Mouse (Mus musculus) midbrain, embryonic 15.5 days (tissue): ENCODE data around the gene Galnt11. TPM values are rescaled to one million over a fixed set of nuclear protein-coding genes. Genes with fewer than 3 reads are reported as not detected.
"Not testable (repeated sequence)": the region's sequence is repeated elsewhere in the genome, so short reads cannot be mapped to it uniquely, and the experiment has no call there.

Experiments used
- ATAC-seq: fragments of 200-750 bp; cut with Nextera tagmentation; replicated peaks from 2 replicates; pipeline ENCODE4 v1.8.0; 2017; ENCODE audit warnings: moderate TSS enrichment
- H3K27ac ChIP-seq: fragments of 300-500 bp; sonication (generic); 2 replicates; pipeline ENCODE4 v1.5.1; 2015; ENCODE audit warnings: mild to moderate bottlenecking, inconsistent platforms
- H3K27me3 ChIP-seq: fragments of 300-500 bp; sonication (generic); replicated peaks from 2 replicates; pipeline ENCODE4 v1.6.1; 2015; ENCODE audit warnings: inconsistent platforms
- H3K36me3 ChIP-seq: fragments of 300-500 bp; sonication (generic); replicated peaks from 2 replicates; pipeline ENCODE4 v1.6.1; 2015; ENCODE audit warnings: inconsistent platforms
- H3K4me1 ChIP-seq: fragments of 300-500 bp; sonication (generic); 2 replicates; pipeline ENCODE4 v1.6.1; 2015; ENCODE audit warnings: inconsistent platforms
- H3K4me2 ChIP-seq: fragments of 300-500 bp; sonication (generic); 2 replicates; pipeline ENCODE4 v1.6.1; 2015; ENCODE audit warnings: inconsistent platforms, mild to moderate bottlenecking, moderate library complexity
- H3K4me3 ChIP-seq: fragments of 300-500 bp; sonication (generic); 2 replicates; pipeline ENCODE4 v1.5.1; 2015; ENCODE audit warnings: mild to moderate bottlenecking, inconsistent platforms
- H3K9ac ChIP-seq: fragments of 300-500 bp; sonication (generic); 2 replicates; pipeline ENCODE4 v1.6.1; 2015; ENCODE audit warnings: mild to moderate bottlenecking, inconsistent platforms
- H3K9me3 ChIP-seq: fragments of 300-500 bp; sonication (generic); 2 replicates; pipeline ENCODE4 v1.6.1; 2016; ENCODE audit warnings: inconsistent platforms
- WGBS: fragments of 180-500 bp; shearing (Covaris S2); methylation state at CpG from one replicate; pipeline ENCODE4 v1.1.7; 2015; ENCODE audit warnings: mixed read lengths; 5-methylcytosine and 5-hydroxymethylcytosine counted together
- polyA plus RNA-seq: library from polyadenylated mRNA; unstranded; fragments of >200 nt; fragmentation: Nextera tagmentation; extraction: Ambion mirVana; gene quantifications from 2 replicates; pipeline ENCODE4 v1.2.1, GENCODE M21; 2015

Galnt11 gene
- 50.4 and 51.9 TPM in 2 replicates for polyA plus RNA-seq

DNA sequence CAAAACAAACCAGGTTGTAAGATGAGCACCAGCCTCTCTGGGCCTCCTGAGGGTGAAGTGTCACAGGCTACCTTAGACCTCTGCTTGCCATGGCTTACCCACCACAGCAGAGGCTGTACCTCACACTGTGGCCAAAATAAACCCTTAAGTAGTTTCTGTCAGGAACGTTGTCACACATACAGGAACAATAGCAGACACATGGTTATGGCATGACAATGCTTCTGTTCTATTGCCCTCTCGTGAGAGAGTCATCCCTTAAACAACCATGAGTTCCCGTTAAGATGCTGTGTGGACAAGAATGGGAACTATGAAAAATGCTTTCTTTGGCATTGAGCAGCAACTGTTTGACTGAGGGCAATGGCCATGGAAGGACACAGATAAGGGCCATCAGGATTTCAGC, at the start of gene Galnt11:
Gene Galnt11, plus strand, starts transcription at position 301 of the 400 bp plus-strand sequence.
- WGBS: 91% methylated on average over 3 of the region's 3 CpGs
- Histone ChIP-seq H3K27ac (peak within 1 kb of the TSS; percentile 96), H3K4me1 (peaks cover 15% of the 10 kb centered on the region), H3K4me3 (peak within 1 kb of the TSS; percentile 88), H3K9me3 (no peaks in the 10 kb centered on the region), H3K27me3 (no peaks in the 10 kb centered on the region), H3K4me2 (peak within 1 kb of the TSS; percentile 67), H3K9ac (peak within 1 kb of the TSS; percentile 90), H3K36me3 (no peaks in the 10 kb centered on the region)
- ATAC-seq: no peak

DNA sequence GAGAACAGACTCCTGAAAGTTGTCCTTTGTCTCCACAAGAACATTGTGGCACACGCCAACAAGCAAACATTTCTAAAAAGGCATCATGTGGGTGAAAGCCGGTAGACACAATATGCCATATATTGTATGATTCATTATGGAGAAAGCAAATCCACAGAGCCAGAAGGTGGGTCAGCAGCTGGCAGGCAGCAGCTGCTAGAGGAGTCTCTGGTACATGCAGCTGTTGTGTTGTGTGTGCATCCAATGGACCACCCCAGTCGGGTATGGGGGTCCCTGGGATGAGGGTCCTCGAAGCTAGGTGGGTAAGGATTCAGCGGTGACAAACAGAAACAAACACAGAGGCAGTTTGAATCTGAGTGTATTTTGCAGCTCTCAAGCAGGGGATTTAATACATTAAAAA, 43.8 kb upstream of the Galnt11 start:
- not testable (repeated sequence) for ATAC-seq, H3K4me1 ChIP-seq
- WGBS: 93% methylated on average over 5 of the region's 5 CpGs

DNA sequence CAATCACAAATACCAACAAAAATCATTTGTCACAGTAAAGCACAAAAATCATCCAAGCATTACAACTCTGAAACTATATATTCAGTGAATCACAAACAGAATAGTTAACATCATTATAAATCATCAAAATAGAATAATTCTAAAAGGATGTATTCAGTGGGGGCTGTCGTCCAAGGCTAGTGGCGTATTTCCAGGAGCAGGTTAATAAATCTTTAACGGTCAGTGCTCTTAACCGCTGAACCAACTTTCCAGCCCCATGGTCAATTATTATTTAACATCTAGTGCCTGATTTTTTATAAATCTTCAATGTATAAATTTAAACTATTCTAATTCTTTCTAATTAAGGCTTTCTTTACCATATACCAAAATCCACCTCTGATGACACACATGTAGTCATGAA, 43.2 kb upstream of the Galnt11 start:
- not testable (repeated sequence) for H3K27me3 ChIP-seq, H3K4me2 ChIP-seq, H3K4me3 ChIP-seq, H3K4me1 ChIP-seq, H3K9me3 ChIP-seq, ATAC-seq, H3K27ac ChIP-seq, H3K9ac ChIP-seq, H3K36me3 ChIP-seq
- WGBS: 92% methylated on average over 4 of the region's 4 CpGs

More for the DNA sequence above, 43.8 kb upstream of the Galnt11 start:
- H3K36me3 ChIP-seq, H3K27ac ChIP-seq, H3K9me3 ChIP-seq, H3K4me2 ChIP-seq, H3K4me3 ChIP-seq, H3K9ac ChIP-seq, H3K27me3 ChIP-seq: not testable (repeated sequence)

DNA sequence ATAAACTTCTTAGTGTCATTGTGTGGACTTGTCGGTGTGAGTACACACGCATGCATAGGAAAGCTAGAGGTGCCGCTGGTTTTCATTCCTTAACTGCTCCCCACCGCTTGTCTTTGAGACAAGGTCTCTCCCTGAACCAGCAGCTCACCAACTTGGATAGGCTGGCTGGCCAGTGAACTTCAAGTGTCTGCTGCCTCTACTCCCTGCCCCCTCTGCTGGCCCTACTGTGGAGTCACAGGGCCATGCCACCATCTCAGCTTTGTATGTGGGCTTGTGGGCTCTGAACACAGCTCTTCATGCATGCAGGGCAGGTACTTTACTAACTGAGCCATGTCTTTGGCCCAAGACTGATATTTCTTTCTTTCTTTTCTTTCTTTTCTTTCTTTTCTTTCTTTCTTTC, 42.4 kb upstream of the Galnt11 start:
- H3K9me3 ChIP-seq: no peaks in the 10 kb centered on the region
- no peak overlapping the region for H3K4me3 ChIP-seq
- no peaks in the 10 kb centered on the region for H3K27me3 ChIP-seq
- no peaks in the 10 kb centered on the region for H3K4me1 ChIP-seq
- H3K9ac ChIP-seq: no peak overlapping the region
- no peak overlapping the region for H3K4me2 ChIP-seq
- H3K36me3 ChIP-seq: no peaks in the 10 kb centered on the region
- WGBS: 98% methylated on average over 4 of the region's 4 CpGs
- no peak overlapping the region for H3K27ac ChIP-seq
- ATAC-seq: no peak

DNA sequence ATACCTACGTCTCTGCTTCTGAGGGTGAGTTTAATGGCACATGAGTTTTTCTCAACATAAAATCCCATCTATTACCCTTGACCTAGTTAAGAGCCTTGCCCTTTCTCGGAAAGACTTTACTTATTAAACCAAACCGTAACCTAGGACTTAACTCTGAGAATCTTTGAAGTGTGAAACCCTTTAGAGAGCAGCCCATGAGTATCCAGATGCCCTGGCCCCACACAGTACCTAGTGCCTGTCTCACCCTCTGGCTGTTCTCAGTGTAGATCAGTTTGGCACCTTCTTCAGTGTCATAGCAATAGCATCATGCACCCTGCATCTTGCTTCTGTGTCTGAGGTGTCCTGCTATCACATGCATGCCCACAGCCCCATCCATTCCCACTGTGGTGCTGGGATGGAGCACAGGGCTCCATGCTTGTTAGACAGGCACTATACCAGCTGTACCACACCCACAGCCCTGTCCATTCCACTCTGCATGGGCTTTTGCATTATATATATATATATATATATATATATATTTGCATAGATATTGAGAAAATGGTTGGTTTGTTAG, 41.7 kb upstream of the Galnt11 start:
- Histone ChIP-seq H3K9ac (no peak overlapping the region), H3K36me3 (no peaks in the 10 kb centered on the region), H3K4me2 (no peak overlapping the region), H3K27me3 (no peaks in the 10 kb centered on the region), H3K4me3 (no peak overlapping the region), H3K4me1 (no peaks in the 10 kb centered on the region), H3K9me3 (no peaks in the 10 kb centered on the region), H3K27ac (no peak overlapping the region)
- no peak for ATAC-seq
- WGBS: 86% methylated on average over 3 of the region's 3 CpGs

DNA sequence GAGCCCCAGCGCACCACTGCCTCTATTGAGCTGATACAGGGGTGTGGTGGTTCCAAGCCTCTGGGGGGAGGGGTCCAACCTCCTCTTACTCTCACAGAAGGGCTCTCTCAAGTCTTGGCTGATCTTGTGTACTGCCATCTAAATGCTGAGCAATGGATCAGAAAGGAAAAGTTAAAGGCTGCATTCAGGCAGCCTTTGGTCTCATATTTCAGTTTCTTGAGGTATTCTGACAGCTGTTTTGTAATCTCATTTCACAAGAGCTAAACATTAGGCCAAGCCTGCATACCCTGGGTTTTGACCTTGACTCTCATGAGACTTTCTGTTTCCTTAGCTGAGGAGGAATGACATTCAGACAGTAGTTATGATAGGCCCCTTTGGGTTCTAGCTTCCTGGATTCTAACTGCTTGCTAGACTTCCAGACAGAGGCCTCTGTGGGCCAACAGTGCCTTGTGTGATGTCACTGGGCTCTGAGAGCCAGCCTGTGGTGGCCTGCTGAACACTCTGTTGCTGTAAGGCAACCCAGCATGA, 40.6 kb upstream of the Galnt11 start, which contains the start of gene Galntl5:
Gene Galntl5, plus strand, starts transcription at position 457 of the 528 bp plus-strand sequence.
- Histone ChIP-seq H3K4me2 (no peak within 1 kb of the TSS), H3K36me3 (no peaks in the 10 kb centered on the region), H3K9me3 (no peaks in the 10 kb centered on the region), H3K9ac (no peak within 1 kb of the TSS), H3K4me3 (no peak within 1 kb of the TSS), H3K27me3 (no peaks in the 10 kb centered on the region), H3K27ac (no peak within 1 kb of the TSS), H3K4me1 (no peaks in the 10 kb centered on the region)
- 81% methylated on average over 1 of the region's 1 CpGs for WGBS
- ATAC-seq: no peak

DNA sequence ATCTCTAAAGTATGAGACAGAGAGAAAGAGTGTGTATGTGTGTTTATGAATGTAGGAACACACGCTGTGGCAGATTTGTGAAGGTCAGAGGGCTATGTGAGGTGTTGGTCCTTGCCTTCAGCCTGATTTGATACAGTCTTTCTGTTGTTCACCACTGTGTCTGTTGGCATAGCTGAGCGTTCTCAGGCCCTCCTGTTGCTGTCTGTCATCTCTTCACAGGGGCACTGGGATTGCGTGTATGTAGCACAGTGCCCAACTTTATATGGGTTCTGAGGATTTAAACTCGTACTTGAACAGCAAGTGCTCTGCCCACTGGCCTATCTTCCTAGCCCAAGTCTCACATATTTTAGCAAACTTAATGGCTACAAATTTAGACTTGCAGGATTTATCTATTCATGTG, 38.1 kb upstream of the Galnt11 start:
- H3K4me2 ChIP-seq: no peak overlapping the region
- WGBS: 80% methylated on average over 4 of the region's 4 CpGs
- no peak overlapping the region for H3K27ac ChIP-seq
- no peaks in the 10 kb centered on the region for H3K4me1 ChIP-seq
- H3K9me3 ChIP-seq: no peaks in the 10 kb centered on the region
- H3K36me3 ChIP-seq: no peaks in the 10 kb centered on the region
- no peak for ATAC-seq
- no peak overlapping the region for H3K9ac ChIP-seq
- H3K27me3 ChIP-seq: no peaks in the 10 kb centered on the region
- H3K4me3 ChIP-seq: no peak overlapping the region

DNA sequence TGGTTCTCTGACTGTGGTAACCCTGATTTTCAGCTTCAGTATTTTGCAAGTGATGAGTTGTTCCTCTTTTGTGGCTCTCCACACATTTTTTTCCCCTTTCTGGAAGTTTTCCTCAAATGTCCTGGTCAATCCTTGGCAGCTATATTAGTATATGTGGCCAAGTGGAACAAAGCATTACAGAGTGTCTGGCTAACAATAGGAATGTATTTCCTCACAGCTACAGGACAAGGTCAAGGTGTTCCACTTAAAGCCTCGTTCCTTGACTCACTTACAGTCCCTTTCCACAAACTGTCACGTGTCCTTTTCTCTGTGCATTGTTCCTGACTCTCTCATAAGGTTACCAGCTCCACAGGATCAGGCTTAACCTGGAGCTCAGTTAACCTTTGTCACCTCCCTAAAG, 37.1 kb upstream of the Galnt11 start:
- H3K4me3 ChIP-seq: no peak overlapping the region
- ATAC-seq: no peak
- H3K27ac ChIP-seq: no peak overlapping the region
- no peak overlapping the region for H3K4me2 ChIP-seq
- no peaks in the 10 kb centered on the region for H3K9me3 ChIP-seq
- 62% methylated on average over 2 of the region's 2 CpGs for WGBS
- H3K4me1 ChIP-seq: no peaks in the 10 kb centered on the region
- H3K9ac ChIP-seq: no peak overlapping the region
- H3K36me3 ChIP-seq: no peaks in the 10 kb centered on the region
- no peaks in the 10 kb centered on the region for H3K27me3 ChIP-seq

DNA sequence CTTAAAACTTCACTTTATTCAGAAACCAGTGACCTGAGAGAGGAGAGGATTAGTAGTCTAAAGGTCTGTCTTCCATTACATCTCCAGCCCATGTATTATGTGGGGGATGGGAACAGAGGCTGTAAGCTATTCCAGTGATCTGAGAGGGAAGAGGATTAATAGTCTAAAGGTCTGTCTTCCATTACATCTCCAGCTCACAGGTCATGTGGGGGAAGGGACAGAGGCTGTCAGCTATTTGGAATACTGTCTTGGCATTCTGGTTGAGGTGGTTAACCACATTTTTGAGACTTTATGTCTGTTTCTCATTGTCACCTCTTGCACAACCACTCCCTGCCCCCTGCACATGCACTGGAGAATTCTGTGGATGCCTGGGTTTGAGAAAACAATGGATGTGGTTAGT, 34.0 kb upstream of the Galnt11 start:
- ATAC-seq: no peak
- Histone ChIP-seq H3K9me3 (no peaks in the 10 kb centered on the region), H3K27ac (no peak overlapping the region), H3K36me3 (no peaks in the 10 kb centered on the region), H3K4me2 (no peak overlapping the region), H3K4me3 (no peak overlapping the region), H3K27me3 (no peaks in the 10 kb centered on the region), H3K9ac (no peak overlapping the region), H3K4me1 (no peaks in the 10 kb centered on the region)

DNA sequence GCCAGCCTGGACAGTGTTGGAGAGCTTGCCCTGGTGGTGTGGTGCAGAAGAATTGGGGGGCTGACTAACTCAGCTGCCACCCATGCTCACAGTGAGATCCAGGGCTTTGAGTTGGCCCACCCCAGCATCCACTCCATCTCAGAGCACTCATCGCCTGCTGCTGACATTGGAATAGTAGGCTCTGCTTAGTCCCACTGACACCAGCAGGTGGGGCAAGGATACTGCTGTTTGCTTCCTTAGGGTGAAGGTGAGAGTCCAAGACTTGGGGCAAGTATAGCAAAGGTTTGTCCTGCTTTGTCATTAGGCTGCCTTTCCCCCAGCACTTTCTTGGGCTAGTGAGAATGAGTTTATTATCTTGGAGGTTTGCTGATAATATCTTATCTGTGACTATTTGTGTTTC, 32.9 kb upstream of the Galnt11 start:
- no peak for ATAC-seq
- Histone ChIP-seq H3K36me3 (no peaks in the 10 kb centered on the region), H3K27ac (no peak overlapping the region), H3K27me3 (no peaks in the 10 kb centered on the region), H3K4me3 (no peak overlapping the region), H3K4me1 (no peaks in the 10 kb centered on the region), H3K4me2 (no peak overlapping the region), H3K9me3 (no peaks in the 10 kb centered on the region), H3K9ac (no peak overlapping the region)
- WGBS: 44% methylated on average over 1 of the region's 1 CpGs

DNA sequence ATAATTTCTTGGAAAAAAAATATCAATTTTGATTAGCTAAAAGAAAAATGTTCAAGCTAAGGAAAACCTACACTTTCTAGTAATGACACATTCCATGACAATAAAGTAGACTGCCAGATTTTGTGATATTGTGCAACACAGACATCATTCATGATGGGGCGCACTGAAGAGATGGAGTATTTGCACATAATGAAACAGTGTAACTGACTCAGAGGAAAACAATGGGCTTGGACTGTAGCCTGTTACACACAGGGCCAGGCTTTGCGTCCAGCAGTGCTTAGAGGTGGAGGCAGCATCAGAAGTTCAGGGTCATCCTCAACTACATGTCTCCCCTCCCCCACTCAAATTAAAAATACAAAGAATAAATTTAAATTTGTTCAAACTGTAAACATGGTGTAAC, 31.2 kb upstream of the Galnt11 start:
- no peaks in the 10 kb centered on the region for H3K36me3 ChIP-seq
- no peak for ATAC-seq
- H3K4me3 ChIP-seq: no peak overlapping the region
- no peak overlapping the region for H3K27ac ChIP-seq
- H3K27me3 ChIP-seq: no peaks in the 10 kb centered on the region
- H3K4me1 ChIP-seq: no peaks in the 10 kb centered on the region
- no peak overlapping the region for H3K4me2 ChIP-seq
- H3K9me3 ChIP-seq: no peaks in the 10 kb centered on the region
- WGBS: 80% methylated on average over 2 of the region's 2 CpGs
- no peak overlapping the region for H3K9ac ChIP-seq

DNA sequence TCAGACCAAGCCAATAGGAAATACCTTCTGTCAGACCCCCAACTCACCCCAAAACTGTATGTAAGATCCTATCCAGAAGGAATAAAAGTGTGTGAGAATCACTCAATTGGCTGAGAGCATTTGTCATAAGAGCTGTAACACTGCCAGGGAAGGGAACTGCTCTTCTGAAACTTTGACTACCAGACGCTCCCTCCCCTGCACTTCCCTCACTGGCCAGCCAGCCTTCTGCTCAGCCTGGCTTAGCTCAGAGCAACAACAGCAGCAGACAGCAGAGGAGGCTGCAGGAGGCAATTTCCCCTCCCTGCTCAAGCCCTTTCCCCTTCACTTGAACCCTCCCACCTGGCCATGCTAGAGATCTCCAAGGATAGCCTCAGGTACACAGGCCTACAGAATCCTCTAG, 9.8 kb upstream of the Galnt11 start:
- no peak overlapping the region for H3K27ac ChIP-seq
- no peaks in the 10 kb centered on the region for H3K9me3 ChIP-seq
- H3K4me3 ChIP-seq: no peak overlapping the region
- H3K9ac ChIP-seq: no peak overlapping the region
- no peaks in the 10 kb centered on the region for H3K4me1 ChIP-seq
- 79% methylated on average over 1 of the region's 1 CpGs for WGBS
- no peak overlapping the region for H3K4me2 ChIP-seq
- no peak for ATAC-seq
- H3K36me3 ChIP-seq: no peaks in the 10 kb centered on the region
- no peaks in the 10 kb centered on the region for H3K27me3 ChIP-seq

DNA sequence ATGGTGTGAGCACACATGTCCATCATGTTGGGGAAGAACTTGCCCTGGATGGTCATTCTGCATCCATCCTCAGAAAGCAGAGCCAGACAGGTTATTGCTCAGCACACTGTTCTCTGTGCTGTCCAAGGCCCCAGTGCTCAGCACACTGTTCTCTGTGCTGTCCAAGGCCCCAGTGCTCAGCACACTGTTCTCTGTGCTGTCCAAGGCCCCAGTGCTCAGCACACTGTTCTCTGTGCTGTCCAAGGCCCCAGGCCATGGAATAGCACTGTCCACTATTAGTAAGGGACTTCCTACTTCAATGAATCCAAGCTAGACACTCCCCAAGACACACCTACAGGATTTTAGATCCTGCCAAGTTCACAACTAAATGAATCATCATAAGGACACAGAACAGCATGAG, 8.5 kb upstream of the Galnt11 start:
- not testable (repeated sequence) for H3K9ac ChIP-seq, H3K4me2 ChIP-seq, H3K27me3 ChIP-seq, H3K4me1 ChIP-seq, H3K4me3 ChIP-seq, ATAC-seq, H3K9me3 ChIP-seq, H3K27ac ChIP-seq, H3K36me3 ChIP-seq
